Mouse (Mus musculus) ES-Bruce4 (cell line): Measurements from ENCODE around the gene Cct7. TPM values are rescaled to one million over a fixed set of nuclear protein-coding genes. Genes with fewer than 3 reads are reported as not detected.
A peak's percentile ranks its signal among the peaks of the same experiment; 100 is the strongest.

Source experiments
- H3K27ac ChIP-seq: 2 replicates; pipeline ENCODE4 v1.5.1; 2012; ENCODE audit warnings: low read length, inconsistent platforms; ENCODE audit not compliant: insufficient read depth
- H3K27me3 ChIP-seq: 2 replicates; pipeline ENCODE4 v1.6.1; 2012; ENCODE audit warnings: mild to moderate bottlenecking, low read length, inconsistent platforms; ENCODE audit not compliant: control insufficient read depth, poor library complexity, insufficient read depth, severe bottlenecking
- H3K36me3 ChIP-seq: 2 replicates; pipeline ENCODE4 v1.6.1; 2012; ENCODE audit warnings: inconsistent platforms, mild to moderate bottlenecking, low read length, moderate library complexity; ENCODE audit not compliant: control insufficient read depth, poor library complexity, insufficient read depth, severe bottlenecking
- H3K4me1 ChIP-seq: one replicate; pipeline ENCODE4 v1.8.1; 2011; ENCODE audit warnings: low read length; ENCODE audit not compliant: control insufficient read depth, insufficient read depth
- H3K4me3 ChIP-seq: 2 replicates; pipeline ENCODE4 v1.5.1; 2011; ENCODE audit warnings: low read depth, mild to moderate bottlenecking, low read length
- H3K9ac ChIP-seq: 2 replicates; pipeline ENCODE4 v1.6.1; 2012; ENCODE audit warnings: low read depth, mild to moderate bottlenecking, inconsistent platforms; ENCODE audit not compliant: poor library complexity, severe bottlenecking
- H3K9me3 ChIP-seq: replicated peaks from 2 replicates; pipeline ENCODE4 v1.6.1; 2012; ENCODE audit warnings: mild to moderate bottlenecking, low read length, inconsistent platforms; ENCODE audit not compliant: control insufficient read depth, poor library complexity, insufficient read depth, severe bottlenecking
- CTCF ChIP-seq: IDR thresholded peaks from one replicate; pipeline ENCODE4 v1.8.1; 2011; ENCODE audit warnings: low read depth, low read length
- EP300 ChIP-seq: IDR thresholded peaks from 2 replicates; pipeline ENCODE4 v1.6.1; 2011; ENCODE audit warnings: low read depth, low read length; ENCODE audit not compliant: insufficient read depth
- POLR2A ChIP-seq: IDR thresholded peaks from one replicate; pipeline ENCODE4 v1.8.1; 2011; ENCODE audit warnings: low read length; ENCODE audit not compliant: insufficient read depth
- polyA plus RNA-seq: library from polyadenylated mRNA; stranded (reverse); fragments of >200 nt; gene quantifications from 2 replicates; pipeline ENCODE4 v1.2.4, GENCODE M21; 2011; ENCODE audit warnings: low read depth; ENCODE audit not compliant: missing spikeins, insufficient read depth, insufficient read length

Gene Cct7
- polyA plus RNA-seq, result 463 and 467 TPM in 2 replicates

DNA sequence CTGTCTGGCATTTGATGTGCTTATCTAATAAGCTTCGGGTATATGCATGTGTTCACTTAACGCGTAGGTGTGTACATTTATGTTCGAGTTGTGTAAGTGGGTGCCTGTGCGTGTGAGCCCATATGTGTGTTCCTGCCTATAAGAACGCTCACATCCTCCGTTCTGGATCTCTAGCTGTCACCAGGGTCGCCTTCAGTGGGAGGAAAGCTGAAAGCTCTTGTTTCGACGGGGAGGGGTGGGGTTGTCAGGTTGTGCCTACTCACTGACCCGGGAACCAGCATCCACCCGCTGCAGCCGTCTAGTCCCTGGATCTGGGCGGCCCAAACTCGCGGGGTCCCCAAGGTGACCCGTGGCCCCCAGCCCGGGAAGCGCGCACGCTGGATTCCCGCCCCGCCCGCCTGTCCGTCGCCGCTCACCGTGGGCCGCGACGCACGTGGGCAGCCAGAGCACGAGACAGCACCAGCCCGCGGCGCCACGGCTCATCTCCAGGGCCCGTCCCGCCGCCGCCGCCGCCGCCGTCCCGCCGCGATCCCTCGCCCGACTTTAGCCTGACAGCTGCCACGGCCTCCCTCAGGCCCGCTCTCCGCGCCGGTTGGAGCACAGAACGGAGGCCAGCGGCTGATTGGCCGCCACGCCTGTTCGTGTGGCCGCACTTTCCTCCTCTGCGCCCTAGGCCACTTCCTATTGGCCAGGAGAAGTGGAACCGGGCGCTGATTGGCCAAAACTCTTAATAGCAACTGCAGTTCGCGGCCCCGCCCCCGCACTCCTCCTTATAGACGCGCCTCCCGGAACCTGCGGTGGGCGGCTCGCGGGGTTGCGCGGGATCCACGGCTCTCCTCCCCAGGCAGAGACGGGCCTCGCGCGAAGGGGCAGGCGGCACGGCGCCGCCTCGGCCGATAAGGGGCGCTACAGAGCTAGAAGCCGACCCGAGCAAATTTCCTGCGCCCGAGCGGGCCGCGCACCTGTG, at the start of gene Cct7:
Gene Cct7 (plus strand): TSS at position 818 of the 967 bp plus-strand sequence.
- Histone ChIP-seq H3K4me3 (peak within 1 kb of the TSS; percentile 97), H3K27me3 (no peaks in the 10 kb centered on the region), H3K9me3 (no peaks in the 10 kb centered on the region), H3K27ac (peak within 1 kb of the TSS; percentile 58), H3K36me3 (peaks cover 9% of the 10 kb centered on the region), H3K4me1 (peaks cover 2% of the 10 kb centered on the region), H3K9ac (peak within 1 kb of the TSS; percentile 83)
- peak; percentile 3 for TF ChIP-seq CTCF
- no peak for TF ChIP-seq EP300
- TF ChIP-seq POLR2A, result peak; percentile 28

- no peaks in the 10 kb centered on the region for H3K36me3 ChIP-seq
- TF ChIP-seq CTCF (no peak), POLR2A (no peak)
- no peaks in the 10 kb centered on the region for H3K4me1 ChIP-seq
- H3K4me3 ChIP-seq, result no peak overlapping the region
- no peak overlapping the region for H3K9ac ChIP-seq
- no peaks in the 10 kb centered on the region for H3K9me3 ChIP-seq
- H3K27ac ChIP-seq, result no peak overlapping the region
- H3K27me3 ChIP-seq, result no peaks in the 10 kb centered on the region
Measured at GRCm38 (mm10) chr6:85402613-85403012, 48.7 kb upstream of the Cct7 start.

- H3K4me1 ChIP-seq, result no peaks in the 10 kb centered on the region
- no peaks in the 10 kb centered on the region for H3K9me3 ChIP-seq
- TF ChIP-seq POLR2A (no peak), EP300 (no peak), CTCF (no peak)
- no peaks in the 10 kb centered on the region for H3K36me3 ChIP-seq
- H3K27ac ChIP-seq, result no peak overlapping the region
- H3K9ac ChIP-seq, result no peak overlapping the region
- no peak overlapping the region for H3K4me3 ChIP-seq
- H3K27me3 ChIP-seq, result no peaks in the 10 kb centered on the region
Measured at GRCm38 (mm10) chr6:85403039-85403438, 48.3 kb upstream of the Cct7 start.

DNA sequence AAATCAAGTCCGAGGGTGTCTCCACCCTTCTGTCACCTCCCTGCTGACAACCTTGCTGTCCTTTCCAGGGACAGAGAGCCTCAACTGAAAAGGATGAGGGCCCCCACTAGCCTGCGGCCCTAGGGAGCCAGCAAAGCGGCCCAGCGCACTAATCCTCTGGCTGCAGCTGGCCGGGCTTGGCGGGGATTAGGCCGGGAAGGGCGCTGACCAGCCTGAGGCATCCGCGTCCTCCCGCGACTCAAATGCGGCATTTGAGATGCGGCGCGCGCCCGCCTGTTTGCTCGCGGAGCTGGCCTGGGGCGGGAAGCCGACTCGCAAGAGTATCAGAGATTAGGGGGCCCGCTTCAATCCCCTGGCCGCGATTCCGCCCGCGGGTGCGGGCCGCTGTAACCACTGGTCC, 42.3 kb upstream of the Cct7 start:
- peak overlapping the region; percentile 49 for H3K9ac ChIP-seq
- no peaks in the 10 kb centered on the region for H3K4me1 ChIP-seq
- no peak for TF ChIP-seq CTCF
- TF ChIP-seq POLR2A, result no peak
- no peak for TF ChIP-seq EP300
- no peaks in the 10 kb centered on the region for H3K9me3 ChIP-seq
- H3K36me3 ChIP-seq, result no peaks in the 10 kb centered on the region
- peak overlapping the region; percentile 54 for H3K4me3 ChIP-seq
- no peaks in the 10 kb centered on the region; the same call in 1 of the 2 replicates for H3K27me3 ChIP-seq
- H3K27ac ChIP-seq, result no peak overlapping the region

DNA sequence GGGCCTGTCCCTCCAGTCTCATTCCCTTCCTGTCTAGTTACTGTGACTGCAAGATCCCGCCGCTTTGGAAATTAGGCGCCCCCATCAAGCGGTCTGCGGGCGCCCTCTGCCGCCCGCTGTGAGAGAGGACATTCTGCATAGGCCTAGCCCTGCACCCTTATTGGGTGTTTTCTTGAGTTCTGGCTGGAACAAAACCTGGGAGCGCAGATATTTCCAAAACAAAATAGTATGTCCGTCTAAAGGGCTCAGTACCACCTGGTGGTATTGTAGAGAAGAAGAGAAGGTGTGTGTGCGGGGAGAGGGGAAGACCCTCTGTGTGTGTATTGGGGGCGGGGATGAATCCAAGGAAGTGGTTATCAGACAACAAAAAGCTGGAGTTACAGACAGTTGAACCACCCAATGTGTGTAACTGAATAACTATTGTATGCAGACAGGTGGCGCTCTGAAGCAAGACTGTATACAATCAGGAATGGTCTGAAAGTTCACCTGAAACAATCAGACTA, 40.5 kb upstream of the Cct7 start:
- Histone ChIP-seq H3K36me3 (no peaks in the 10 kb centered on the region), H3K9me3 (no peaks in the 10 kb centered on the region), H3K4me1 (no peaks in the 10 kb centered on the region), H3K27ac (0 out of 2 replicates have a peak overlapping the region, but pooled peaks have one; percentile 40), H3K27me3 (no peaks in the 10 kb centered on the region; the same call in 1 of the 2 replicates), H3K4me3 (no peak overlapping the region), H3K9ac (no peak overlapping the region)
- TF ChIP-seq POLR2A (no peak), EP300 (no peak), CTCF (peak; percentile 63)

- Histone ChIP-seq H3K9ac (no peak overlapping the region), H3K36me3 (no peaks in the 10 kb centered on the region), H3K4me3 (no peak overlapping the region), H3K27me3 (no peaks in the 10 kb centered on the region), H3K27ac (no peak overlapping the region), H3K4me1 (no peaks in the 10 kb centered on the region), H3K9me3 (no peaks in the 10 kb centered on the region)
- TF ChIP-seq POLR2A, result no peak
- no peak for TF ChIP-seq EP300
- TF ChIP-seq CTCF, result no peak
Measured at GRCm38 (mm10) chr6:85415829-85416228, 35.5 kb upstream of the Cct7 start.
